Mouse (Mus musculus) layer of hippocampus, adult 9-11 months (tissue): ENCODE measurements around the gene Ssxa1.
"Not testable (repeated sequence)": the region's sequence is repeated elsewhere in the genome, so short reads cannot be mapped to it uniquely, and the experiment has no call there.

Experiments
- DNase-seq: peaks from one replicate; pipeline ENCODE4 v3.0.0; 2022

Ssxa1 gene

GRCm38 (mm10) chrX:21115520-21115919 is at the start of gene Ssxa1:
TSS of gene Ssxa1 (plus strand) at chrX:21115820.
- no peak for DNase-seq

GRCm38 (mm10) chrX:21068106-21068505 is 47.5 kb upstream of the Ssxa1 start, which contains the start of gene Spaca5:
TSS of gene Spaca5 (plus strand) at chrX:21068406.
- no peak for DNase-seq

DNA sequence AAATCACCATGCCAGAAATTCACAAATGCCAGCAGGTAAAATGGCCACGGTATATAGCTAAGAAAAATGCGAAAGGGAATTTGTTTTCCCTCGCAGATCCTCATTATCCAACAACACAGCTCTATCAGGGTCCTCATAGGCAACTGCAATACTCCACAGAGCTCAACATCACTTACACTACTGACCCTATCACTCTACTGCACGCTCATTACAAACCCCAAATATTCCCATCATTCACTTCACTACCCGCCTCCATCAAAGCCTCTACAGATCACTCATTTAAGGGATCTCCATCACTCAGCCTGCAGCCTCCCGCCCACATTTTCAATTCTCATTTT is 27.0 kb upstream of the Ssxa1 start:
- DNase-seq = no peak

DNA sequence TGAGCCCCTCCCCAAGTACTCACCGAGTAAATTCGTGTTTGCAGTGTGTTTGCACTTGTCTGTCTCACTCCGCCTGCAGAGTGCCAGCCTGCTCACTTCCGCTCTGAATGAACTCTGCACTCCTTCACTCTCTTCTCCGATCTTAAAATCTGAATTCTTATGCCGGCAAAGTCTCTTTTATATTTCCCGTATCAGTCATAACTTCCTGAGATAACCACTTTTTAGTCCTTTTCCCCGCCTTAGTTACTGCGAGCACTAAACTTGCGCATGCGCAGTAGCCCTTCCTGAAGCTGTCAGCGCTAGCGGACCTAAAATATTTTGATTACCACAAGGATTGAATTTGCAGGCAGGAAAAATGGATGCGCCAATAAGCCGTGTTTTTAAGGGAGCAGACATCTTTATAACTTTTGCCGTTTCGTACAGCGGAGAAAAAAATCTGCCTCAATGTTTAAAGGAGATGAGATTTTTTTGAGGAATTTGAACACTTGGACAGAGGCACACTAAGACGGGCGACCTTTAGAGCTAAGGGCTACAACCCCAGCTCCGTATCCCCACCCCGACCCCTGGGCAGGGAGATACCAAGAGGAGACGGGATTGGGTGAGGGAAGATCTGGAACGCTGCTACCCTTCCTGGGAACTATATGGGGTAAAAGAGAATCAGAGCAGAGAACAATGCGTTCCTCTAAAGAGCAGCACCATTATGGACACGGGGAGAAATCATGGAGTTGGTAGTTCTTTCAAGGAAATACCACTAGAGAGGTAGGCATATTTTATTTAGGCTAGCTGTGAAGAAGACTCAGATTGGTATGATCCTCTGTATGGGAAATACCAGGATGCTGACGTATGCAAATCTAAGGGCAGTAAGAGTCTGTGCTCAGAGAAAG is 26.4 kb upstream of the Ssxa1 start, which contains the start of gene Zfp300:
Zfp300 (minus strand) TSS at position 545 of the 884 bp plus-strand sequence.
- DNase-seq = peak; percentile 77

DNA sequence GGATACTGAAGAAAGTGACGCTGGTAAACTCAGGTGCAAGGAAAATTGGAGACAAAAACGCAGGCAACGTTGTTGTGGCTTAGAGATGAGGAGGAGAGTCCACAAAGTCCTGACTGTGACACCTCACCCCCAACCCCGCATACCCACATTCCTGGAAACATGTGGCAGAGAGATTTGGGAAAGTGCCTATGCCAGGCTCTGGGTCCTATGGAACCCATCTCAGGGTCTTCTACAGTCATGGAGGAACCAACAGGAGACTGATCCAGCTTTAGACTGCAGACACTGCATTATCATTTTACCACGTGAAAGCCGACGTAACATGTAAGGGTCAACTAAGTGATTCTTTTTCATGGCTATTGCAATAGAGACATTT is 25.8 kb upstream of the Ssxa1 start:
- no peak for DNase-seq

DNA sequence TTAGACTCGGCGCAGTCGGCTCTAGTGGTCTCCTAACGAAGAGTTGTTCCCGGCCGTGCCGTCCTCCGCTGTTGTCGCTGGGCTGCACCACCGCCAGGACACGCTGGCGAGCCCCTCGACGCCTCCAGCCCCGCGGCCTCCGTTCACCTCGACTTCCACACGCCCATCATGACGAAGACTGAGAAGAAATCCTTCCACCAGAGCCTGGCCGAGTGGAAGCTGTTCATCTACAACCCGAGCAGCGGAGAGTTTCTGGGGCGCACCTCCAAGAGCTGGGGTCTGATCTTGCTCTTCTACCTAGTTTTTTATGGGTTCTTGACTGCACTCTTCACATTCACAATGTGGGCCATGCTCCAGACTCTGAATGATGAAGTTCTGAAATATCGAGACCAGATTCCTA is 31.1 kb downstream of the Ssxa1 start:
- DNase-seq = not testable (repeated sequence)
